Mouse (Mus musculus): Measurements from ENCODE around the gene Mef2d.

- TF ChIP-seq POLR2A (IDR thresholded peaks at IDR 0.05; ENCODE audit: insufficient read depth, low read length) (no peak), CTCF (IDR thresholded peaks at IDR 0.05; ENCODE audit: low read depth, low read length) (no peak), EP300 (IDR thresholded peaks at IDR 0.05; ENCODE audit: insufficient read depth, low read depth, low read length) (no peak)
Measured at GRCm38 (mm10) chr3:88214971-88215552, 72.9 kb downstream of the Mef2d start.

All from ES-Bruce4 (cell line).